Mouse (Mus musculus) testis, adult 2 months (tissue): ENCODE measurements around the gene Dpp6. TPM values are rescaled to one million over a fixed set of nuclear protein-coding genes. Genes with fewer than 3 reads are reported as not detected.

ENCODE experiments used
- H3K27ac ChIP-seq: fragments of 200-500 bp; 2 replicates; pipeline ENCODE4 v1.5.1; 2012; ENCODE audit warnings: low read depth, low read length; ENCODE audit not compliant: control insufficient read depth, insufficient read depth
- H3K27me3 ChIP-seq: fragments of 200-500 bp; 2 replicates; pipeline ENCODE4 v1.6.1; 2012; ENCODE audit warnings: mild to moderate bottlenecking, low read length, moderate library complexity; ENCODE audit not compliant: control insufficient read depth, insufficient read depth
- H3K36me3 ChIP-seq: fragments of 200-500 bp; 2 replicates; pipeline ENCODE4 v1.6.1; 2012; ENCODE audit warnings: mild to moderate bottlenecking, low read length; ENCODE audit not compliant: control insufficient read depth, insufficient read depth
- H3K4me1 ChIP-seq: fragments of 200-500 bp; 2 replicates; pipeline ENCODE4 v1.6.1; 2012; ENCODE audit warnings: low read length; ENCODE audit not compliant: control insufficient read depth, insufficient read depth
- H3K4me3 ChIP-seq: fragments of 200-500 bp; 2 replicates; pipeline ENCODE4 v1.5.1; 2012; ENCODE audit warnings: low read depth, mild to moderate bottlenecking, low read length, moderate library complexity, mixed read lengths; ENCODE audit not compliant: control insufficient read depth
- CTCF ChIP-seq: fragments of 200-500 bp; IDR thresholded peaks from 2 replicates; pipeline ENCODE4 v1.5.1; 2012; ENCODE audit warnings: low read depth, mild to moderate bottlenecking, inconsistent platforms, low read length, moderate library complexity; ENCODE audit not compliant: control insufficient read depth, insufficient read depth, insufficient replicate concordance
- POLR2A ChIP-seq: fragments of 200-500 bp; IDR thresholded peaks from 2 replicates; pipeline ENCODE4 v1.6.1; 2012; ENCODE audit warnings: low read depth, mild to moderate bottlenecking, inconsistent platforms, low read length, moderate library complexity; ENCODE audit not compliant: control insufficient read depth
- polyA plus RNA-seq: library from polyadenylated mRNA; depleted of rRNA; stranded (reverse); fragments of >200 nt; gene quantifications from 2 replicates; pipeline ENCODE4 v1.2.3, GENCODE M21; 2012

Gene Dpp6
- polyA plus RNA-seq, 1 experiment: 8.3 TPM

DNA sequence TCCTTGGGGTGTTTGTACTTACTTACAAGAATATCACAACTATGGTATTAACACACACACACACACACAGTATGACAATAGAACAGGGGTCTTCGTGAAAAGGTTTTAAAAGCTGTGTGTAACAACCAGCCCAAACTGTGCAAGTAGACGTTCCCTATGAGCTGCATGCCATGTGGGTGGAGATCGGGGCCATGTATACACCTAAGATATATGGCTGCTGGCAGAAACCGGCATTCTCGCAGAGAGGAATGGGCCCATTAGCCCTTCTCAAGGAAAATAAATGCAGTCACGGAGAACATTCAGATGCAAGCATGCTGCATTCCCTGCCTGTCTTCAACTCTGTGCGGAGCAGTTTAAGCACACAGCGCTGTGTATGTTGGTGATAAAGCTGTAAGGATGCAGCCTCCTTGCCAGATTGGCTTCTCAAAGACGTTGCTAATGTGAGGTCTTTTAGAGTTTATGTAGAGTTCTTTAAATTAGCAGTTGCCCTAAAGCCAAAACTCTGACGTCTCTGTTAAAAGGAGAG is 461.2 kb downstream of the Dpp6 start:
- Histone ChIP-seq H3K4me1 (no peaks in the 10 kb centered on the region), H3K27me3 (no peaks in the 10 kb centered on the region), H3K4me3 (no peak overlapping the region), H3K36me3 (no peaks in the 10 kb centered on the region), H3K27ac (no peak overlapping the region)
- no peak for TF ChIP-seq CTCF
- no peak for TF ChIP-seq POLR2A

DNA sequence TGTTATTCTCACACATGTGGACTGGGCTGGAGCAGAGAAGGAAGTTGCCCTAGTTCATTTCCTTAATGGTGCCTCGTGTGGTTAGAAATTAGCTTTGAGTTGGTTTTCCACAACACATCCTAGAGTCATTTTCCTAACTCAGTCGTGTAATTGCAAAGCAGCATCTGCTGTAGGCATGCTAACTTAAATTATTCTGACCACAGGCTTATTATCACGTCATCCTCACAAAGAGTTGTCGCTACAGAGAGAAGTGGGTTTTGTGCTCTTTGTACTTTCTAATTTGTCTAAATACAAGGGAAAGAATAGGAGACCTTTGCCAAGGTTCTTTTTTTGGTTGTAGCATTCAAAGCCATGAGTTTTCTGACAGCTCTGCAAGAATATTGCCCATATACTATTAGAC is 469.9 kb downstream of the Dpp6 start:
- no peak for TF ChIP-seq CTCF
- TF ChIP-seq POLR2A: no peak
- no peak overlapping the region for H3K27ac ChIP-seq

DNA sequence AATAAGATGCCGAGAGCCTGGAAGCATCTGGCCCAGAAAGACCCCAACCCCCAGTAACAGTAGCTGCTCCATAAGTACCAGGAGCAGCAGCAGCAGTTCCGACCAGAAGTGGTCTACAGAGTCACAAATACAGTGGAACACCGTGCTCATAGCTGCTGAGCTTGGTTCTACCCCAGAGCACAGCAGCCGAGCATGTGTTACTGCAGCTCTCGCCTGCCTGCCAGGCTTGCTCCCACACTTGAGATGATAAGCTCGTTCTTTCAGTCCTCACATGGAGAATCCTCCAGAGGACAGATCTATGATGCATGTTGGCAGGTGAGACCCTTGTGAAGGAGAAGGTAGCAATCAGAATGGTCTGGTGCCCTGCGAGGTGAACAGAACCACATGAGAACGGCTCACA is 474.4 kb downstream of the Dpp6 start:
- H3K27me3 ChIP-seq: no peaks in the 10 kb centered on the region

More for the DNA sequence above, 469.9 kb downstream of the Dpp6 start:
- Histone ChIP-seq H3K27me3 (no peaks in the 10 kb centered on the region), H3K4me3 (no peak overlapping the region), H3K4me1 (no peaks in the 10 kb centered on the region), H3K36me3 (no peaks in the 10 kb centered on the region)

GRCm38 (mm10) chr5:27292236-27292635 is 475.2 kb downstream of the Dpp6 start:
- Histone ChIP-seq H3K4me1 (no peaks in the 10 kb centered on the region), H3K36me3 (no peaks in the 10 kb centered on the region), H3K27ac (no peak overlapping the region), H3K27me3 (no peaks in the 10 kb centered on the region), H3K4me3 (no peak overlapping the region)
- TF ChIP-seq POLR2A (no peak), CTCF (no peak)

More for the DNA sequence above, 474.4 kb downstream of the Dpp6 start:
- no peaks in the 10 kb centered on the region for H3K36me3 ChIP-seq
- no peak overlapping the region for H3K4me3 ChIP-seq
- no peaks in the 10 kb centered on the region for H3K4me1 ChIP-seq
- no peak overlapping the region for H3K27ac ChIP-seq
- no peak for TF ChIP-seq CTCF
- TF ChIP-seq POLR2A: no peak

DNA sequence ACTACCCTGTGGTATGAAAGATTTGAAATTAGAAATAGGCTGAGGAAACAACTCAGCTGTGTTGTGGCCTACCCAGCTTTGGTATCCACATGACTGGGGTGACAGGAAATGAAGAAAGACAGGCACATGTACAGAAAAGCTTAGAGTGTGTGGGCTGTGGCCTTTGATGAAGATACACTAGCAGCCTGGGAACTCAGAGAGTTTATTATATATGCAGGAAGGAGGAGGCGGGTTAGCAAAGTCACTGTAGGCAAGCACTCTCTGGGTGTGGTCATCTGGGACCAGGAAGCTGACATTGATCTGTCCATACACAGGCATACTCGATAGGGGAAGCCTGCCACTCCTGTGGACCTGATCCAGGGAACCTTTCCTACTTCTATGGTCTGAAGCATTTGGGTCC is 487.1 kb downstream of the Dpp6 start:
- TF ChIP-seq CTCF (no peak), POLR2A (no peak)
- Histone ChIP-seq H3K27ac (no peak overlapping the region), H3K27me3 (no peaks in the 10 kb centered on the region), H3K36me3 (no peaks in the 10 kb centered on the region), H3K4me3 (no peak overlapping the region), H3K4me1 (no peaks in the 10 kb centered on the region)

DNA sequence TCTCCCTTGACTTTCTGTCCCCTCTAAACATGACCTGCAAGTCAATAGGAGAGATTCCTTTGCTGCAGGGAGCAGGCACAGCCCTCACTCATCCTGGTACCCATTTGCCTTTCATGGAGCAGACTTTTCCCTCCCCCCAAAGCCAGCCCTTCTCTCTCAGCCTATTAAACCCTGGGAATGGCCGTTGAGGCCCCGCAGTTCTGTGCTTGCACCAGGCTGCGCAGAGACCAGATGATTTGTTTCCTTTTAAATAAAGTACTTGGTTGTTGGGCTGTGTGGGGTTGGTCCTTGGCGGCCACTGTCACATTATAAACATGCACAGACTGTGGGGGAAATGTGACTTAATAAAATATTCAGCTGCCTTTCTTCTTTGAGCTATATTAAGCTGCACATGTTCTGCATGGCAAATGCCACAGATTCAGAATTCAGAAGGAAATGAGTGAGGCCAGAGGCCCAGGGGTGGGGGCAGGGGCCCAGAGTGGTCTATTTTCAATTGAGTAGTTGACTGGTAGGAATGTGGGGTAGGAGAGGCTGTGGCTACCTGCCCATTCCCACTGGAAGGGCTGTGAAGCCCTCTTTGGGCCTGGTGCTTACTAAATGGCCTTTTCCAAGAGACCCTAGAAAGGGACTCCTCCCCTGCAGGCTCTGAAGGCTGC is 489.6 kb downstream of the Dpp6 start:
- Histone ChIP-seq H3K27ac (no peak overlapping the region), H3K36me3 (no peaks in the 10 kb centered on the region), H3K4me3 (no peak overlapping the region), H3K27me3 (no peaks in the 10 kb centered on the region), H3K4me1 (no peaks in the 10 kb centered on the region)
- TF ChIP-seq POLR2A (no peak), CTCF (no peak)

GRCm38 (mm10) chr5:27310217-27310616 is 493.2 kb downstream of the Dpp6 start:
- TF ChIP-seq POLR2A (no peak), CTCF (no peak)
- Histone ChIP-seq H3K36me3 (no peaks in the 10 kb centered on the region), H3K4me3 (no peak overlapping the region), H3K4me1 (no peaks in the 10 kb centered on the region), H3K27ac (no peak overlapping the region), H3K27me3 (no peaks in the 10 kb centered on the region)
